Mouse (Mus musculus) testis, adult 2 months (tissue): ENCODE results near the gene Coro2b.

Experiments used
- CTCF ChIP-seq: fragments of 200-500 bp; IDR thresholded peaks from 2 replicates; pipeline ENCODE4 v1.5.1; 2012; ENCODE audit warnings: low read depth, mild to moderate bottlenecking, inconsistent platforms, low read length, moderate library complexity; ENCODE audit not compliant: control insufficient read depth, insufficient read depth, insufficient replicate concordance
- POLR2A ChIP-seq: fragments of 200-500 bp; IDR thresholded peaks from 2 replicates; pipeline ENCODE4 v1.6.1; 2012; ENCODE audit warnings: low read depth, mild to moderate bottlenecking, inconsistent platforms, low read length, moderate library complexity; ENCODE audit not compliant: control insufficient read depth

GRCm38 (mm10) chr9:62519334-62519733, 17.5 kb downstream of the Coro2b start:
- TF ChIP-seq CTCF: no peak
- TF ChIP-seq POLR2A: no peak
